Mouse (Mus musculus): Measurements from ENCODE around the gene Irx6.

Irx6 gene

GRCm38 (mm10) chr8:92674244-92675128, at the start of gene Irx6:
Gene Irx6, plus strand, starts transcription at chr8:92674288.
- in situ Hi-C loops (cut with MboI, MseI), result no loop called here

GRCm38 (mm10) chr8:92628711-92629650, 45.1 kb upstream of the Irx6 start:
- in situ Hi-C loops (cut with MboI, MseI), result no loop called here

GRCm38 (mm10) chr8:92633199-92633598, 40.9 kb upstream of the Irx6 start:
- in situ Hi-C loops (cut with MboI, MseI), result no loop called here

DNA sequence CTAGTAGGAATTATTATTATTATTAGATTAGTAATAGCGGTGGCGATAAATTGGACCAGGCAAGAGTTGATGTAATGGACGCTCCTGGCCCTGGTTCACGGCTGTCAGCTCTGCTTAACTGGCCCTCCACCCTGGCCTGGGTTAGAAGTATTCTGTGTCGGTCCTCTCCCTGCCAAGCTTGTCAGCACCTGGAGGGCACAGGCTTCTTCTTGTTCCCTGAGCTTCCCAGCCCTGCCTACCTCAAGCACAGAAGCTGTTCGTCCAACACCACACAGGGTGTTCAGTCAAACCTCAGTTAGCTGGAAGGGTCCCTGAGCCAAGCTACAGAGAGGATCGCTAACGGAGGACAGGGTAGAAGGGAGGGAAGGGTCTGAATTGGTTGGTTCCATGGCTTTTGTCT, 33.3 kb upstream of the Irx6 start:
- in situ Hi-C loops (cut with MboI, MseI), result no loop called here

DNA sequence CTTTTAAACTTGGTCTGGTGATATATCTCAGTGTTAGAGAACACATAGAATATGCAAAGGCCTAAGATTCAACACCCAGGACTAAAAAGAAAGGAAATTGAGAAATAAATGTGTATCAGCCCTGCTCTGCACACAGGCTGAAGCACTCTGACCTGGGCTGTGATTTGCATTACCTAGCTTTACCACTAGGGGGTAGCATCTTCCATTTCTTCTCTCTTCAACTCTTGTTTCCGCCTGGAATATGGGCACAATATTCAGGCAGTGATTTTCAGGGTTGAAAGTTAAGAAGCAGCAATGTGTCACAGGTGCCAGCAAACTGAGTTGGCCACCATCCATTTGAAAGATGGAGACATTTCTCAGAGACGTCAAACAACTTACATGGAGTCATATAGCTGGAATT, 27.5 kb upstream of the Irx6 start:
- in situ Hi-C loops (cut with MboI, MseI), result no loop called here

- in situ Hi-C loops (cut with MboI, MseI), result no loop called here
These were observed 9.9 kb upstream of the Irx6 start for GRCm38 (mm10) chr8:92664207-92664606.

DNA sequence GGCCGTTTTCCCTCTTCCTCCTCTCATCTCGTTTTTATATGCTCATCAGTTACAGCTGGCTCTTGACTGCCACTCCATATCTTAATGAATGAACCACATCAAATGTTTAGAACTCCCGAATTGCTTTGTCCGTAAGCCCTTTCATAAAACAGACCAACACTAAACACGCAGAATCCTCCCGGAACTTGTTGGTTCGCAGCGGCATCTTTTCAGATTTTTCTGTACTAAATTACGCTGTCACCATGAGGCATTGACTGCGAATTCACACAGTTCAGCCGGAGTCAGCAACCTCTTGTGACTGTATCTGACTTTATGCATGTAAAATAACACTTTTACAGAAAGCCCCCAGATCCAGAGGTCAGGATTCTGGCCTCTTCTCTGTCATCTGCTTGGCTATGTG, 3.9 kb upstream of the Irx6 start:
- in situ Hi-C loops (cut with MboI, MseI), result no loop called here

DNA sequence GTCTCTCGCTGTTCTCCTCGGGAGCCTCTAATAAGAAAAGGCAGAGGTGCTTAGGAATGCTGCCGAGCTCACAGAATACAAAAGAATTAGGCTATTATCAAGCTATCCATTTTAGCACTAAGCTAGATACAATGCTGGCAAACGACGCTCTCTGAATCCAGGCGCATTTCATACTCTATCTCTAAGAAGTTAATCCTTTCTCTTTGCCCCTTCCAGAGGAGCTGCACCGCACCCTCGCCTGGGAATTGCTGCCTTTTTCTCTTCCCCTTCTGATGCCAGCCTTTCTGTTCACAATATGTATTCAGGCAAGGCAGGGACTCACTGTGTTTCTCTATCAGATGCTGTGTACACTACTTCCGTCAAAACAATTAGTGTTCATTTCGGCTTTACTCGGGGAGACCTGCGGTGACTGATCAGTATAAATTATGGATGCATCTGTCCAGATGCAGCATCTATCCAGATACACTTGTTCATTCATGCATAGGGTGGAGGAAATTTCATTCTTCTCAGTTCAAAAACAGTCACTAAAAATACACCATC, 3.4 kb upstream of the Irx6 start:
- in situ Hi-C loops (cut with MboI, MseI), result no loop called here

DNA sequence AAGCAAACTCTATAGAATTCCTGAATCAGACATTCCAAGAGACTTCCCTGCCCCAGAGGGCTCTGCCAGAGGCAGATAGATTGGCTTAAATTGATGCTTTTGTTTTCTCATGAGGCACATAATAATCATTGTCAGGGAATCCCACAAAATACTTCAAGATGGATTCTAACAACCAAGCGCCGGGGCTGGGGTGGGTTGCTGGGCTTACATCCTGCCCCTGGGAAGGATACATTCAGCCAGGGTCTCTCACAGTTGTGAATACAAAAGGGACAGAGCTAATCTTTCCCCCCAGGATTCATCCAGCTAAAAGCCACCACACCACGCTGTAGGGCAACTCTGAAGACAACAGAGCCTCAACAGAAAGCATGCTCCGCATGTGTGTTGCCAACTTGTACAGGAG, 2.2 kb upstream of the Irx6 start:
- in situ Hi-C loops (cut with MboI, MseI), result no loop called here

- in situ Hi-C loops (cut with MboI, MseI), result no loop called here
These were observed 987 bp upstream of the Irx6 start for GRCm38 (mm10) chr8:92673101-92673500.

DNA sequence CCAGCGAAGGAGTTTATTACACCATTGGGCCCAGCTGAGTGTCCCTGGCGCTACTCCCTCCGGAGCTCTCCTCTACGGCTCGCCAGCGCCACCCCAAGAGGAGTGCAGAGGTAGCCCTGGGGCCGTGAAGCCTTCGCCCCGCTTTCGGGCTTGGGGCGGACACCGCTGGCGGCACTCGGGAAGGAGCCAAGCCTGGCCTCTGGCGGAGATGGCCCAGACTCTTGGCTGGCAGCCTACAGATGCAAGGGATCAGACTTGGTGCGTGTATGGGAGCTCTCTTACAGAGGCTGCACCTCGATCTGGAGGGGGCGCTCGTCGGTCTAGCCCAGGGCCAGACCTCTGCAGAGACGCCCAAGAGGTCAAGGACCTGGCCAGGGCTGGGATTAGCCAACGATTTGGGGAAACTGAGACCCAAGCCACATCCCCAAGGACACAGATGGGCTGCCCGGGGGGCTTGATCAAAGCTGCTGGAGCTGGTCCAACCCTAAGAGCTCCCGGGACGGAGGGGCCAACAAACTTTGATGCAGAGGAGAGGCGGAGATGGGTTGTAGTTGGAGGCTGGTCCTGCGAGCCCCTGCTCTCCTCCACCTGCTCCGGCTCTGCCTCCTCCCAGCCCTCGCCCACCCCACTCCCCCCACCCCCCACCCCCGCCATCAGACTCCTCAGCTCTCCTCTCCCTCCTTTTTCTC, 389 bp upstream of the Irx6 start:
- in situ Hi-C loops (cut with MboI, MseI), result no loop called here

- in situ Hi-C loops (cut with MboI, MseI), result no loop called here
These were observed 4.3 kb downstream of the Irx6 start for GRCm38 (mm10) chr8:92678407-92678806.

- in situ Hi-C loops (cut with MboI, MseI), result no loop called here
These were observed 23.3 kb downstream of the Irx6 start for GRCm38 (mm10) chr8:92697361-92697760.

- in situ Hi-C loops (cut with MboI, MseI), result no loop called here
These were observed 24.3 kb downstream of the Irx6 start for GRCm38 (mm10) chr8:92698411-92698810.

- in situ Hi-C loops (cut with MboI, MseI), result no loop called here
These were observed 25.9 kb downstream of the Irx6 start for GRCm38 (mm10) chr8:92699922-92700540.

DNA sequence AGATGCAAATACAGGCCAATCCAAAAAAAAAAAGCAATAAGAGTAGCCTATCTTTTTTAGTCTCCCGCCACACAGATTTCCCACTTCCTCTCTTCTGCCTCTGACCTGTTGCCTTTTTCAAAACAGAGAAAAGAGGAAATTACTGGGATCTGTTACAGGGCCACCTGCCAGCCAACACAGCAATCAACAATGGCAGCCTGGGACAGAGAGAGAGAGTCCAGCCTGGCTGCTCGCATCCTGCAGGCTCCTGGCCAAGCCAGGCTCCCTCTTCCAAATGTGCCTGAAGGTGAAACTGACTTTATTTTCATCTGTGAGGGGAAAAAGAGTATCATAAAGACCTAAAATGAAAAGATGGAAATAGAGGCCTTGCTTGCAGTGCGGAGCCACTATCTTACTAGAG, 29.3 kb downstream of the Irx6 start:
- in situ Hi-C loops (cut with MboI, MseI), result no loop called here

DNA sequence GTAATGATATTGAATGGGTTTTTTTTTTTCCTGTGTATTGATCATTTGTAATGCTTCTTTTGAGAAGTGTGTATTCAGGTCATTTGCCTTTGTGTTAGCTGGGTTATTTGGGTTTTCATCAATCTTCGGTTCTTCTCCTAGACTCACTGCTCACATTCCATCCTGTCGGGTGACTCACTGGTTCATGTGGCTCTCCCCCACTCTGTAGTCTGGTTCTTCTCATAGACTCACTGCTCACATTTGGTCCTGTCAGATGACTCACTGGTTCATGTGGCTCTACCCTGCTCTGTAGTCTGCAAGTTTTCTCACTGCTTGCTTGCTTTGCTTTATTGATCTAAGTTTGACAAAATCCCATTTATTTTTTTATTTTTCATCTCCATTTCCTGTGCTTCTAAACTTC, 32.2 kb downstream of the Irx6 start:
- in situ Hi-C loops (cut with MboI, MseI), result no loop called here

GRCm38 (mm10) chr8:92713286-92713685, 39.2 kb downstream of the Irx6 start:
- in situ Hi-C loops (cut with MboI, MseI), result no loop called here

GRCm38 (mm10) chr8:92717418-92717817, 43.3 kb downstream of the Irx6 start:
- in situ Hi-C loops (cut with MboI, MseI), result no loop called here

DNA sequence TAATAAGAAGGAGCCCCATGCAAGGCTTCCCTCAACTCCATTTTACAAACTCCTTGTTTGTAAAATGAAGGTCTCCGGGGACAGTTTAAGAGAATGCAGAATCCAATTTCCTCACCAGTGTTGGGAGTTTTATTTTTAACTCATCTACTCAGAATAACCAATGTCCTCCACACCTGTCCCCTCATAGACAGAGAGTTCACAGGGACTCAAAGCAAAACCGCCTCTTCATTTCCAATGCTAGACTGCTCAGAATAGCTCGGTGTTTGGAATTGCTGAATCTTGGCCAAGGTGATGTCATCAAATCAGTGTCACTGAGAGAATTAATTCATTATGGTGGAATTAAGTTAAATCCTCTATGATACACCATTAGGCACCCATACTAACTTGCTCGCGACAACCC, 44.0 kb downstream of the Irx6 start:
- in situ Hi-C loops (cut with MboI, MseI), result no loop called here

DNA sequence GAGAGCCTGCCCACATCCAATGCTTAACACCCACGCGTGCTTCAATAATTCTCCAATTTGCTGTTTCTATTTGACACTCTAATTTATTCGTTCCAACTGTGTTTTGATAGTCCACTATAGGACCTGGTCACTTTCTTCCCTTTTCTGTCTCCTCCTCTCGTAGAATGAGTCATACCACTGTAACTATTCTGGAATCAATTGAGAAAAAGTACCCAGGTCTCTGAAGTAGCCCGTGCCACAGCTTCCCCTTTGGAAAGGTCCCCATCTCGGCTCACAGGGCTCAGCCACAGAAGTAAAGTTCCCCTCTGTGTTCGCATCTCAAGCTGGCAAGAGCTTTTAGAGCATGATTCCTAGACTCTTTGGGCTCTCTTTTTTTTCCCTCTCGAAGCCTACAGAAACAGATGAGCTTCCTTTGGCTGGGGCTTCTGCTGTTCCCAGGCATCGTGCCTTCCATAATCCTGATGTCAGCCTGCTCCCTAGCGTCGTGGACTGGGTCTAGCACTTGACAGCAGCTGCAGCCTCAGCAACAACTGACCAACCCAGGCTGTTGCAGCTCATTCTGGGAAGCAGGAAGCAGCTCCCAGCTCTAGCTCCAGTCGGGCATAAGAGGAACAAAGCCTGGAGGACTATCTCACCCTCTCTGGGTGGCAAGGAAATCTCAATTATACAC, 47.3 kb downstream of the Irx6 start:
- in situ Hi-C loops (cut with MboI, MseI), result no loop called here

Data from regulatory T cell (primary cell).